Mouse (Mus musculus): ENCODE measurements around the gene Klhl6. TPM values are rescaled to one million over a fixed set of nuclear protein-coding genes. Genes with fewer than 3 reads are reported as not detected.
A peak's percentile ranks its signal among the peaks of the same experiment; 100 is the strongest.
"Not testable (repeated sequence)": the region's sequence is repeated elsewhere in the genome, so short reads cannot be mapped to it uniquely, and the experiment has no call there.

Gene Klhl6
- 28.4 and 33.7 TPM in 2 replicates for polyA plus RNA-seq (2012; rRNA removed)

DNA sequence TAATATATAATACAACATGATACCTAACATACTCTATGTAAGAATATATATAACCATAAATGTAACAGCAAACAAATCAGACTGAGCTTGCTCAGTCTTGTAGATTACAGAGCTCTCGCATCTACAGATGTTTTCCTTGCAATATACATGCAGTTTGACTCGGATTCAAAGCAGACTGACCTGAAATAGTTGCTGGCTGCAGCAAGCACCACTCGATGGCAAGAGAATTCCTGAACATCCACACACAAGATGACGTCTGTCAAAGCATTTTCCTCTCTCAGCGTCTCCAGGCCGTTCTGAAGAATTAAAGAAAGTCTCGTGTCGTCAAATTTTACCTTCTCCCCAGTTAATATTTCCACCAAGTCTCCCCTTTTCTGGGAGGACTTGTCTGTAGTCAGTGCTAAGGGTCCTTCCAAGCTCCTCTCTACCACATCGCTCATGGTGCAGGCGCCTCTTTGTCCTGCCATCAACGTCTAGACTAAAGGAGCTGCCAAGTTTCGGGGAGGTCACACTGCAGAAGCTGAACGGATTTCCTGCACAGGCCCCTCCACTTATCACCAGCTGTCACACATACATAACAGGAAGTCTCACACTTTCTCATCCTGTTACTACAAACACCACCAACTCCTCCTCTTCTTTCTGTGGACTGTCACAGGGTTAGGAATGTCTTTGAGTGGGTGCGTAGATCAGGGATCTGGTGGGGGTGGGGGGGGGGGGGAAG, at the start of gene Klhl6:
Gene Klhl6, minus strand, starts transcription at position 501 of the 721 bp plus-strand sequence.
- Histone ChIP-seq H3K4me3 (ENCODE audit: extremely low read depth, insufficient read depth, insufficient read length) (peak within 1 kb of the TSS; percentile 76), H3K27ac (ENCODE audit: insufficient read depth, low read length) (peak within 1 kb of the TSS; percentile 95), H3K36me3 (ENCODE audit: control insufficient read depth, insufficient read depth, low read length) (no peaks in the 10 kb centered on the region; the same call in 1 of the 2 replicates), H3K4me1 (ENCODE audit: control insufficient read depth, insufficient read depth, insufficient read length) (peaks cover 15% of the 10 kb centered on the region; the same call in 1 of the 2 replicates), H3K27me3 (ENCODE audit: control insufficient read depth, insufficient read depth, low read length) (no peaks in the 10 kb centered on the region)
- 1% methylated on average over 14 of the region's 14 CpGs for WGBS
- TF ChIP-seq POLR2A (IDR thresholded peaks at IDR 0.05; ENCODE audit: low read depth, low read length) (peak; percentile 90), CTCF (IDR thresholded peaks at IDR 0.05; ENCODE audit: extremely low read depth, insufficient read depth, insufficient read length, insufficient replicate concordance) (no peak)
- DNase-seq (ENCODE audit: low read depth in 1 of 2, low spot score in 2 of 2), result peak; percentile 58 to 77

DNA sequence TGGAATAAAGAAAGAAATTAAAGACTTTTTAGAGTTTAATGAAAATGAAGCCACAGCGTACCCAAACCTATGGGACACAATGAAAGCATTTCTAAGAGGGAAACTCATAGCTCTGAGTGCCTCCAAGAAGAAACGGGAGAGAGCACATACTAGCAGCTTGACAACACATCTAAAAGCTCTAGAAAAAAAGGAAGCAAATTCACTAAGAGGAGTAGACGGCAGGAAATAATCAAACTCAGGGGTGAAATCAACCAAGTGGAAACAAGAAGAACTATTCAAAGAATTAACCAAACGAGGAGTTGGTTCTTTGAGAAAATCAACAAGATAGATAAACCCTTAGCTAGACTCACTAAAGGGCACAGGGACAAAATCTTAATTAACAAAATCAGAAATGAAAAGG, 44.4 kb upstream of the Klhl6 start:
- H3K27ac ChIP-seq (ENCODE audit: insufficient read depth, low read length); H3K4me1 ChIP-seq (ENCODE audit: control insufficient read depth, insufficient read depth, insufficient read length); H3K27me3 ChIP-seq (ENCODE audit: control insufficient read depth, insufficient read depth, low read length); DNase-seq (ENCODE audit: low read depth in 1 of 2, low spot score in 2 of 2); H3K36me3 ChIP-seq (ENCODE audit: control insufficient read depth, insufficient read depth, low read length); H3K4me3 ChIP-seq (ENCODE audit: extremely low read depth, insufficient read depth, insufficient read length): not testable (repeated sequence)
- 33% methylated on average over 3 of the region's 4 CpGs for WGBS

DNA sequence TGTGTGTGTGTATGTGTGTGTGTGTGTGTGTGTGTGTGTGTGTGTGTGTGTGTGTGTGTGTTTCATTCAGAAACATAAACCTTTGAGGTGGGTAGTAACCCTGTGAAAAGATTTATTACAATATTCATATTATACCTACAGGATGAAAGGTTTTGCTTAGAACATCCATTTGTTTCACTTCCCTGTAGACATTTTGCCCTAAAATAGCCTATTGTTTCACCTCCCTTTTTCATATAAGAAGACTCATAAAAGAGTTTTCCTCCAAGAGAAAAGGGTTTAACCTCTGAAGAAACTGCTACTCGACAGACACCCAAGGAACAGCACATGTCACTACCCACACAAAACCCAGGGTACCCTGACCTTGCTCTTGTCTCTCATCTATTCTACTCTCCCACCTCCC, 40.0 kb upstream of the Klhl6 start:
- Histone ChIP-seq H3K4me1 (ENCODE audit: control insufficient read depth, insufficient read depth, insufficient read length) (0 out of 2 replicates have a peak, but pooled peaks cover 4% of the 10 kb centered on the region), H3K4me3 (ENCODE audit: extremely low read depth, insufficient read depth, insufficient read length) (no peak overlapping the region), H3K27me3 (ENCODE audit: control insufficient read depth, insufficient read depth, low read length) (no peaks in the 10 kb centered on the region), H3K36me3 (ENCODE audit: control insufficient read depth, insufficient read depth, low read length) (no peaks in the 10 kb centered on the region), H3K27ac (ENCODE audit: insufficient read depth, low read length) (no peak overlapping the region)
- DNase-seq (ENCODE audit: low read depth in 1 of 2, low spot score in 2 of 2), result peak in 1 of 2 experiments; percentile 5
- WGBS, result 18% methylated on average over 1 of the region's 1 CpGs
- no peak for TF ChIP-seq CTCF (IDR thresholded peaks at IDR 0.05; ENCODE audit: extremely low read depth, insufficient read depth, insufficient read length, insufficient replicate concordance)
- TF ChIP-seq POLR2A (IDR thresholded peaks at IDR 0.05; ENCODE audit: low read depth, low read length), result no peak

DNA sequence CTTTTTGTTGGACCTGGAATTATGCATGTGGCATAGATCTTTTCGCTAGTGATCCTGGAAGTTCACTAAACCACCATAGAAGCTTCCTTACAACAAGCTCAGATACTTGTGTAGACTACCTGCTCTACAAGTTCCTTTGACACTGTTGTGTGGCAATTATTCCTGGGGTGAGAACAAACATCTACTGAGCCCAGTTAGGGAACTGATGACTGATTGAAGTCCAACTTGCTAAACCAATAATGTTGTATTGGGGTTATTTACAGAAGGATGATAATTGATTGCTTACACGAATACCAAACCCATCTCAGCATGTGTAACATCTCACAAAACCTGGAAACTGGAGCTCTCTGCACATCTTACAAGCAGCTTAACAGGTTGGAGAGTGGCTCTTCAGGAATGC, 39.0 kb upstream of the Klhl6 start:
- no peak overlapping the region for H3K27ac ChIP-seq (ENCODE audit: insufficient read depth, low read length)
- H3K4me1 ChIP-seq (ENCODE audit: control insufficient read depth, insufficient read depth, insufficient read length), result 0 out of 2 replicates have a peak, but pooled peaks cover 4% of the 10 kb centered on the region
- WGBS, result 80% methylated on average over 2 of the region's 2 CpGs
- DNase-seq (ENCODE audit: low read depth in 1 of 2, low spot score in 2 of 2), result no peak
- H3K27me3 ChIP-seq (ENCODE audit: control insufficient read depth, insufficient read depth, low read length), result no peaks in the 10 kb centered on the region
- H3K36me3 ChIP-seq (ENCODE audit: control insufficient read depth, insufficient read depth, low read length), result no peaks in the 10 kb centered on the region
- TF ChIP-seq POLR2A (IDR thresholded peaks at IDR 0.05; ENCODE audit: low read depth, low read length), result no peak
- no peak for TF ChIP-seq CTCF (IDR thresholded peaks at IDR 0.05; ENCODE audit: extremely low read depth, insufficient read depth, insufficient read length, insufficient replicate concordance)
- H3K4me3 ChIP-seq (ENCODE audit: extremely low read depth, insufficient read depth, insufficient read length), result no peak overlapping the region

DNA sequence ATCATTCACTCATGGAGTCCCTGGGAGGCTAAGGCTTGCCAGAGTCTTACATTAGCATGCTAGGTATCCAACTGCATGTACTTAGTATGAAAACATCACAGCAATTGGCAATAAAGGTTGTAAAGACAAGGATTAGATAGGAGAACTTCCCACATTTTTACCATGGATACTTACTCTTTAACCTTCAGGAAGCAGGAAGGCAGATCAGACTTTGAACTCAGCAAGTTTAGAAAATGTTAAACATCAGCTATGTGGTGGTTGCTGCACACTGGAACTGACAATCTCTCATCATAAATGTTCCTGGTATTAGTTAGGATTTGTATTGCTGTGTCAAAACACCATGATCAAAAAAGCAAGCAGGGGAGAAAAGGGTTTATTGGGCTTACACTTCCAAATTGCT, 29.8 kb upstream of the Klhl6 start:
- no peaks in the 10 kb centered on the region for H3K27me3 ChIP-seq (ENCODE audit: control insufficient read depth, insufficient read depth, low read length)
- H3K4me3 ChIP-seq (ENCODE audit: extremely low read depth, insufficient read depth, insufficient read length), result no peak overlapping the region
- DNase-seq (ENCODE audit: low read depth in 1 of 2, low spot score in 2 of 2), result no peak
- H3K36me3 ChIP-seq (ENCODE audit: control insufficient read depth, insufficient read depth, low read length), result no peaks in the 10 kb centered on the region
- no peaks in the 10 kb centered on the region for H3K4me1 ChIP-seq (ENCODE audit: control insufficient read depth, insufficient read depth, insufficient read length)
- no peak overlapping the region for H3K27ac ChIP-seq (ENCODE audit: insufficient read depth, low read length)
- TF ChIP-seq CTCF (IDR thresholded peaks at IDR 0.05; ENCODE audit: extremely low read depth, insufficient read depth, insufficient read length, insufficient replicate concordance) (no peak), POLR2A (IDR thresholded peaks at IDR 0.05; ENCODE audit: low read depth, low read length) (no peak)

DNA sequence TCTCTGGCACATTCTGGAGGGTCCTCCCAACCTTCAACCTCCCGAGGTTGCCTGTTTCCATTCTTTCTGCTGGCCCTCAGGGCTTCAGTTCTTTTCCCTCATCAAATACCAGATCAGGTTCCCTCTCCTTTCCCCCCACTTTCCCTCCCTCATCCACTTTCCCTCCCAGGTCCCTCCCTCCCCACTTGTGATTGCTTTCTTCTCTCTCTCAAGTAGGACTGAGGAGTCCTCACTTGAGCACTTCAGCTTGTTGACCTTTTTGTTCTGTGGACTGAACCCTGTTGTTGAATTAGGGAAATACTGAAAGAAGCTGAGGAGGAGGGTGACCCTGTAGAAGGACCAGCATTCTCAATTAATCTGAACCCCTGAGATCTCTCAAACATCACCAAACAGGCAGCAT, 23.2 kb upstream of the Klhl6 start:
- H3K27me3 ChIP-seq (ENCODE audit: control insufficient read depth, insufficient read depth, low read length), result no peaks in the 10 kb centered on the region
- no peaks in the 10 kb centered on the region for H3K4me1 ChIP-seq (ENCODE audit: control insufficient read depth, insufficient read depth, insufficient read length)
- TF ChIP-seq CTCF (IDR thresholded peaks at IDR 0.05; ENCODE audit: extremely low read depth, insufficient read depth, insufficient read length, insufficient replicate concordance) (no peak), POLR2A (IDR thresholded peaks at IDR 0.05; ENCODE audit: low read depth, low read length) (no peak)
- no peak overlapping the region for H3K27ac ChIP-seq (ENCODE audit: insufficient read depth, low read length)
- H3K36me3 ChIP-seq (ENCODE audit: control insufficient read depth, insufficient read depth, low read length), result no peaks in the 10 kb centered on the region
- no peak overlapping the region for H3K4me3 ChIP-seq (ENCODE audit: extremely low read depth, insufficient read depth, insufficient read length)
- 84% methylated on average over 1 of the region's 1 CpGs for WGBS
- DNase-seq (ENCODE audit: low read depth in 1 of 2, low spot score in 2 of 2), result no peak

DNA sequence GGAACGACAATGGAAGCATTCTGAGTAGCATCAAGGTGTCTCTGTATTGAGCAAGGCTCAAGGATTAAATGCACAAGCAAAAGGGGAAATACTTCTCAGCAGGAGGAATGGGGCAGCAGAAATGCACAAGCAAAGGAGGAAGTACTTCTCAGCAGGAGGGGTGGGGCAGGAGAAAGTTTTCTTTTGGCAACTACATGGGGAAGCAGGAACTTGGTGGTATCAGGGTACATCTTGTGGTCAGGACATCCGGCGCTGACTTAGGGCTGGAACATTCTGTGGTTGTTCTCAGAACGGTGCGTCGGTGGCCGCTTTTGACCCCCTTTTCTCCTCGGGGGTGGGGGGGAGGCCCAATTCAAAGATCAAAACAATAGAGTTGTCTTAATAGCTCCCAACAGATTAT, 17.4 kb upstream of the Klhl6 start:
- not testable (repeated sequence) for H3K27me3 ChIP-seq (ENCODE audit: control insufficient read depth, insufficient read depth, low read length); H3K4me1 ChIP-seq (ENCODE audit: control insufficient read depth, insufficient read depth, insufficient read length); H3K4me3 ChIP-seq (ENCODE audit: extremely low read depth, insufficient read depth, insufficient read length); H3K36me3 ChIP-seq (ENCODE audit: control insufficient read depth, insufficient read depth, low read length); DNase-seq (ENCODE audit: low read depth in 1 of 2, low spot score in 2 of 2); H3K27ac ChIP-seq (ENCODE audit: insufficient read depth, low read length)
- 65% methylated on average over 8 of the region's 8 CpGs for WGBS

Data from spleen, adult 2 months (tissue).